ENCODE assay signal across 14 mouse cellular contexts in genomic region chr2:19037430-19037829, GRCm38 (mm10). TPM values are rescaled to one million over a fixed set of nuclear protein-coding genes. Genes with fewer than 3 reads are reported as not detected.
DNase-seq lines count a peak whose midpoint lies in the region.
"Had no signal": no experiment of that assay in that cellular context is flagged by ENCODE, and none has a peak within 500 bp of the region (broad histone marks: within the 10 kb centered on the region; RNA-seq: fewer than 3 reads in every experiment).

No protein-coding gene starts in this region.

- peak; percentile 87 for DNase-seq in heart, adult 11 months
- DNase-seq in heart, postnatal 36 days, result no peak
- peak; percentile 11 for DNase-seq in kidney, adult 11 months
- no peak for DNase-seq in kidney, postnatal 25 days
- peak; percentile 32 for DNase-seq in lung, postnatal 10 days
- no peak for DNase-seq in lung, postnatal 14 days
- peak; percentile 17 for DNase-seq in yolk sac, embryonic 10.5 days (ENCODE audit: low spot score)
- no peak for DNase-seq in spleen, postnatal 14 days (ENCODE audit: low spot score in 2 of 2)
- DNase-seq: adrenal gland, postnatal 36 days; cerebellum, adult 11-12 months; left cerebral cortex, postnatal 4 days; liver; thymus, adult 18-20 months; thymus, postnatal 4 days had no signal

- intact Hi-C loops in heart, postnatal 36 days (cut with DNase I), result no loop called here

RNA-seq across cellular contexts. Expression of gene 4930426L09Rik, which starts 39.3 kb away (rescaled TPM):
- under 1 TPM in 1 of 2 experiments, not detected in 1; 0.19 TPM for total RNA-seq in heart, postnatal 36 days (2021)

RNA-seq across cellular contexts. Expression of gene Pip4k2a, which starts 39.5 kb away (rescaled TPM):
- 1 to 10 TPM; 8.0 to 8.6 TPM for total RNA-seq in heart, postnatal 36 days (2021)

Comparison
In these comparisons a context has a peak if more than half of its experiments do, and no peak if none do; other contexts are left out.
1. DNase-seq: peak in heart, adult 11 months (single experiment), kidney, adult 11 months (single experiment), lung, postnatal 10 days (single experiment) and yolk sac, embryonic 10.5 days (single experiment); none in heart, postnatal 36 days (0 of 2), kidney, postnatal 25 days (0 of 2), lung, postnatal 14 days (single experiment) and spleen, postnatal 14 days (0 of 2).